Mouse (Mus musculus): ENCODE measurements around the gene Arl11. TPM values are rescaled to one million over a fixed set of nuclear protein-coding genes. Genes with fewer than 3 reads are reported as not detected.

Gene Arl11
- polyA plus RNA-seq, 1 experiment from 2014 or later = 0.23 TPM

DNA sequence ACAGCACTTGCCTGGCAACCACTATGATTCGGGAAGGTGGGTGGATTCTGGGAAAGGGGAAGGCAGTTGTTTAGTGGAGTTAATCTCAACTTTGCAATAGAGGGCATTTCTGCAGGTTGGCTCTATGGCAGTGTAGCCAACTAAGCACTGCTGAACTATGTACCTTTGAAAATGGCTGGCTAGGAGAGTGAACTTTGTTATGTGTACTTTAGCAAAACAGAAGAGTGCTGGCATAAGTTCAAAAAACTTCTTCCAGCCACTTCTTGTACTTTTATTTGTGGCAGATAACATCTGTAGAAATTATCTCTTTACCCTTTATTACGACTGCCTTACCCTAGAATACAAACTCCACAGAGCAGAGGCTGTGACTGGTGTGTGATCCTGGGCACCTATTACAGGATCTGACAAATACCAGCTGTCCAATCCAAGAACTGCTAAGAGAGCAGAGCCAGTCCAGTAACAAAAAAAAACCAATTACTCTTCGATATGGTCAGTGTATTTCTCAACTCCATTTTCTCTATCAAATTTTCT is 51.5 kb downstream of the Arl11 start:
- no peaks in the 10 kb centered on the region for H3K9me3 ChIP-seq (ENCODE audit: control insufficient read depth, low read length)
- peak overlapping the region; percentile 49; the same call in 1 of the 2 replicates for H3K4me2 ChIP-seq (ENCODE audit: low read depth, severe bottlenecking)
- no peak overlapping the region for H3K9ac ChIP-seq (ENCODE audit: low read length)
- no peak for DNase-seq (ENCODE audit: low spot score)
- H3K4me3 ChIP-seq (ENCODE audit: low read depth, low read length) = no peak overlapping the region
- ATAC-seq (ENCODE audit: insufficient number of reproducible peaks, low FRiP score, low TSS enrichment, low read depth) = no peak
- H3K4me1 ChIP-seq (ENCODE audit: control insufficient read depth, insufficient read depth, low read length) = peaks cover 3% of the 10 kb centered on the region; the same call in 1 of the 2 replicates
- no peaks in the 10 kb centered on the region for H3K36me3 ChIP-seq (ENCODE audit: control insufficient read depth, insufficient read depth, low read length)
- no peaks in the 10 kb centered on the region for H3K27me3 ChIP-seq (ENCODE audit: control insufficient read depth, insufficient read depth, low read length)
- WGBS = 65% methylated on average over 3 of the region's 3 CpGs
- no peak overlapping the region for H3K27ac ChIP-seq (replicated peaks; ENCODE audit: low read depth, low read length)

Other genes with a start within 250 kb of the Arl11 start
- gene Sacs, start 171.3 kb upstream of the Arl11 start, polyA plus RNA-seq (2014; fragmentation: Nextera tagmentation; extraction: Ambion mirVana) = 3.1 and 3.5 TPM in 2 replicates
- 1.4 and 1.7 TPM in 2 replicates for gene Sgcg, start 51.3 kb upstream of the Arl11 start, polyA plus RNA-seq (2014; fragmentation: Nextera tagmentation; extraction: Ambion mirVana)
- gene Ebpl, start 50.7 kb downstream of the Arl11 start, polyA plus RNA-seq (2014; fragmentation: Nextera tagmentation; extraction: Ambion mirVana) = 10.2 and 10.5 TPM in 2 replicates
- 86.0 and 88.6 TPM in 2 replicates for gene Kpna3, start 130.1 kb downstream of the Arl11 start, polyA plus RNA-seq (2014; fragmentation: Nextera tagmentation; extraction: Ambion mirVana)
- 14.4 and 15.4 TPM in 2 replicates for gene Spryd7, start 247.1 kb downstream of the Arl11 start, polyA plus RNA-seq (2014; fragmentation: Nextera tagmentation; extraction: Ambion mirVana)

Measured in limb, embryonic 11.5 days (tissue).